Mouse (Mus musculus) midbrain, embryonic 11.5 days (tissue): Measurements from ENCODE around the gene Tatdn2. TPM values are rescaled to one million over a fixed set of nuclear protein-coding genes. Genes with fewer than 3 reads are reported as not detected.

Source experiments
- ATAC-seq: fragments of 200-750 bp; cut with Nextera tagmentation; 2 replicates; pipeline ENCODE4 v1.8.0; 2017; ENCODE audit warnings: moderate TSS enrichment, moderate library complexity; ENCODE audit not compliant: low FRiP score
- DNase-seq: peaks from one replicate; pipeline ENCODE4 v3.0.0; 2015; ENCODE audit warnings: low spot score; ENCODE audit errors: missing footprints
- H3K27ac ChIP-seq: fragments of 300-500 bp; sonication (generic); 2 replicates; pipeline ENCODE4 v1.5.1; 2014; ENCODE audit warnings: low read depth, low read length
- H3K27me3 ChIP-seq: fragments of 300-500 bp; sonication (generic); 2 replicates; pipeline ENCODE4 v1.6.1; 2014; ENCODE audit warnings: mild to moderate bottlenecking, low read length, moderate library complexity, mixed read lengths; ENCODE audit not compliant: control insufficient read depth, insufficient read depth
- H3K36me3 ChIP-seq: fragments of 300-500 bp; sonication (generic); 2 replicates; pipeline ENCODE4 v1.6.1; 2014; ENCODE audit warnings: mild to moderate bottlenecking, low read length, moderate library complexity, mixed read lengths; ENCODE audit not compliant: control insufficient read depth, insufficient read depth
- H3K4me1 ChIP-seq: fragments of 300-500 bp; sonication (generic); 2 replicates; pipeline ENCODE4 v1.6.1; 2014; ENCODE audit warnings: low read length; ENCODE audit not compliant: control insufficient read depth, insufficient read depth
- H3K4me2 ChIP-seq: fragments of 300-500 bp; sonication (generic); 2 replicates; pipeline ENCODE4 v1.6.1; 2014; ENCODE audit warnings: mild to moderate bottlenecking, moderate library complexity
- H3K4me3 ChIP-seq: fragments of 300-500 bp; sonication (generic); 2 replicates; pipeline ENCODE4 v1.5.1; 2014; ENCODE audit warnings: low read depth, low read length
- H3K9ac ChIP-seq: fragments of 300-500 bp; sonication (generic); 2 replicates; pipeline ENCODE4 v1.6.1; 2014; ENCODE audit warnings: low read length
- H3K9me3 ChIP-seq: fragments of 300-500 bp; sonication (generic); 2 replicates; pipeline ENCODE4 v1.6.1; 2016; ENCODE audit warnings: low read length; ENCODE audit not compliant: control insufficient read depth
- WGBS: fragments of 180-500 bp; shearing (Covaris S2); extraction: QIAGEN DNeasy Blood & Tissue Kit; methylation state at CpG from one replicate; pipeline ENCODE4 v1.1.7; 2014; 5-methylcytosine and 5-hydroxymethylcytosine counted together
- microRNA-seq: library from miRNA; unstranded; fragments of <30 nt; microRNA quantifications from one replicate; pipeline ENCODE4, GENCODE M21; 2017
- polyA plus RNA-seq: library from polyadenylated mRNA; unstranded; fragments of >200 nt; fragmentation: Nextera tagmentation; extraction: Ambion mirVana; gene quantifications from 2 replicates; pipeline ENCODE4 v1.2.1, GENCODE M21; 2014

The Tatdn2 gene
- polyA plus RNA-seq, 1 experiment from 2014 or later: 1.0 TPM

GRCm38 (mm10) chr6:113747284-113747683 is 50.4 kb downstream of the Tatdn2 start:
- Histone ChIP-seq H3K4me3 (no peak overlapping the region), H3K4me1 (no peaks in the 10 kb centered on the region), H3K9me3 (no peaks in the 10 kb centered on the region), H3K27ac (no peak overlapping the region), H3K36me3 (no peaks in the 10 kb centered on the region), H3K4me2 (no peak overlapping the region), H3K27me3 (no peaks in the 10 kb centered on the region), H3K9ac (no peak overlapping the region)
- DNase-seq (no peak), ATAC-seq (no peak)
- 89% methylated on average over 14 of the region's 14 CpGs for WGBS

GRCm38 (mm10) chr6:113748351-113748750 is 51.5 kb downstream of the Tatdn2 start:
- Histone ChIP-seq H3K4me3 (no peak overlapping the region), H3K4me2 (peak overlapping the region; percentile 17; the same call in 1 of the 2 replicates), H3K27me3 (no peaks in the 10 kb centered on the region), H3K27ac (no peak overlapping the region), H3K36me3 (no peaks in the 10 kb centered on the region), H3K9ac (peak overlapping the region; percentile 44; the same call in 1 of the 2 replicates), H3K9me3 (no peaks in the 10 kb centered on the region), H3K4me1 (no peaks in the 10 kb centered on the region)
- ATAC-seq: no peak
- DNase-seq: no peak
- 26% methylated on average over 26 of the region's 26 CpGs for WGBS

- no peak overlapping the region for H3K9ac ChIP-seq
- H3K4me3 ChIP-seq: no peak overlapping the region
- DNase-seq (no peak), ATAC-seq (no peak)
- no peak overlapping the region for H3K4me2 ChIP-seq
- H3K4me1 ChIP-seq: no peaks in the 10 kb centered on the region
- H3K9me3 ChIP-seq: no peaks in the 10 kb centered on the region
- 59% methylated on average over 17 of the region's 17 CpGs for WGBS
- H3K27me3 ChIP-seq: no peaks in the 10 kb centered on the region
- H3K36me3 ChIP-seq: no peaks in the 10 kb centered on the region
- H3K27ac ChIP-seq: no peak overlapping the region
Measured at GRCm38 (mm10) chr6:113749119-113749685, 52.4 kb downstream of the Tatdn2 start.

Small RNA genes lying within 50 kb of the gene (microRNA-seq; reads per million reads assigned to microRNA genes)
- gene Mir7042: 1.5 reads per million

Other genes starting within 250 kb of the Tatdn2 start
- gene Il17re, start 238.6 kb upstream of the Tatdn2 start, polyA plus RNA-seq: 0.19 and 0.40 TPM in 2 replicates
- 2.7 and 3.1 TPM in 2 replicates for gene Il17rc, start 225.6 kb upstream of the Tatdn2 start, polyA plus RNA-seq
- 29.2 and 29.9 TPM in 2 replicates for gene Creld1, start 213.8 kb upstream of the Tatdn2 start, polyA plus RNA-seq
- gene Prrt3, start 195.1 kb upstream of the Tatdn2 start, polyA plus RNA-seq: 0.97 and 1.1 TPM in 2 replicates
- 88.4 and 90.0 TPM in 2 replicates for gene Emc3, start 165.4 kb upstream of the Tatdn2 start, polyA plus RNA-seq
- 13.5 and 15.6 TPM in 2 replicates for gene Fancd2, start 165.4 kb upstream of the Tatdn2 start, polyA plus RNA-seq
- gene Fancd2os, start 96.3 kb upstream of the Tatdn2 start, polyA plus RNA-seq: 0.42 and 0.47 TPM in 2 replicates
- 223 and 232 TPM in 2 replicates for gene Brk1, start 92.3 kb upstream of the Tatdn2 start, polyA plus RNA-seq
- gene Vhl, start 73.1 kb upstream of the Tatdn2 start, polyA plus RNA-seq: 60.9 and 62.4 TPM in 2 replicates
- gene Irak2, start 58.6 kb upstream of the Tatdn2 start, polyA plus RNA-seq: 1.6 and 1.9 TPM in 2 replicates
- 0.33 and 0.40 TPM in 2 replicates for gene Ghrl, start 22.8 kb downstream of the Tatdn2 start, polyA plus RNA-seq
- gene Sec13, start 43.7 kb downstream of the Tatdn2 start, polyA plus RNA-seq: 250 and 264 TPM in 2 replicates